Mouse (Mus musculus): ENCODE measurements around the gene Ext2. TPM values are rescaled to one million over a fixed set of nuclear protein-coding genes. Genes with fewer than 3 reads are reported as not detected.

The Ext2 gene
- 25.9 and 28.7 TPM in 2 replicates for total RNA-seq (2017)

- peak; percentile 88 for ATAC-seq (replicated peaks; ENCODE audit: low read depth, poor library complexity, severe bottlenecking)
Measured at GRCm38 (mm10) chr2:93822045-93822749, at the start of gene Ext2. Gene Ext2 (minus strand): TSS chr2:93822568.

DNA sequence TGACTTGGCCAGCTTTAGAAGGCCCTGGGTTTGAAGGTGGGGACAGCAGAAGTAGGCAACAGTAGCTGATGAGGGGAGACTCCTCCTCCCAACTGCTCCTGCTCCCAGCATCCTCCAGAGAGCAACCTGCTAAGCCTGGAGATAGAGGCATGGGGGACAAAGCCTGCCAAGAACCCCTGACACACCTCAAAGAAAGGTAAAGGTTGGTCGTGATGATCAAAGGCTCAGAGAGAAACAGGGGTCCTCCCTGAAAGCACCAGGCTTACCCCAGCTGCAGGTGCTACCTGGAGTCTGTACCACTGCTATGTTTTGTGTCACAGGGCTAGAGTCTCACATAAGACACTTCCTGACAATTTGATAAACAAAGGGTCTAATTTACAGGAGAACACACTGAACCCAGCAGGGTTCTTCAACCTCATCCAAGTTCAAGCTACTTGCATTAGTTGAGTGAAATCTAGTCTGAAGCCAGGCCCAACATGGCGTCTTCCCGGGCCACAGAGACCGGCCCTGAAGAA lies 49.1 kb upstream of the Ext2 start:
- no peak for ATAC-seq (replicated peaks; ENCODE audit: low read depth, poor library complexity, severe bottlenecking)

DNA sequence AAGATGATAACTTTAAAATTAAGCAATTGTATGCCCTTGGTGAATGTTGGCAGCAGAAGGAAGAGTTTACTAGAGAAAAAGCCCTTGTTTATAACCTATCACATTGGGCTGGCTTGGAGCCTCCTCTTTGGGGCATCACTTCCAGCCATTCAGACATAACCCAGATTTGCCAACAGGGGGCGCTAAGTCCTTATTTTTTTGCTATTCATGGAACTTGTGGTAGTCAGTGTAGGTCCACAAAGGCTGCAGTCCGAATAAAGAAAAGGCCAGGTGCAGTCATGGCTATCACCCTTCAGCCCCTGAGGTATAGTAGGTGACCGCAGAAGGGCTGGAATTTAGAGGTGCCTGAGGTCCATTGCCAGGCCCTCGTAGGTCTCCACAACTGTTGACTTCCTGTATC lies 48.5 kb upstream of the Ext2 start:
- ATAC-seq (replicated peaks; ENCODE audit: low read depth, poor library complexity, severe bottlenecking) = peak; percentile 58

GRCm38 (mm10) chr2:93869107-93869600 lies 46.8 kb upstream of the Ext2 start, which contains the start of gene Accsl:
Gene Accsl (minus strand): TSS chr2:93869157.
- ATAC-seq (replicated peaks; ENCODE audit: low read depth, poor library complexity, severe bottlenecking) = no peak

- ATAC-seq (replicated peaks; ENCODE audit: low read depth, poor library complexity, severe bottlenecking) = no peak
Measured at GRCm38 (mm10) chr2:93868566-93868965, 46.2 kb upstream of the Ext2 start.

DNA sequence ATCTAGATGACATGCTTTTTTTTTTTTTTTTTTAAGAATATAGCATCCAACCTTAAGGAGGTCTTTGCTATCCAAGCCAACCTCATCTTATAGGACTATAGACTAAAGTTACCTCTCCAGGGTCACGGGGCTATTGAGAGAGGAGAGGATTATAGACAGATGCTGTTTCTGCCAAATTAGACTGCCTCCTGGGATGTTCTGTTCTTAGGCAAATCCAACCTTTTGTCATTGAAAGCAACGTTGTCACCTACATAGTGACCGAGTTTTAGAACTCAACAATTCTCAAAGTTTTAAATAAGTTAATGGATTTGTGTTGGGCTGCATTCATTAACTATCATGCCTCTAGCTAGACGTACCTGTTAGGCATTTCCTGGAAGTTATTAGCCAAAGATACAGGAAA lies 40.9 kb upstream of the Ext2 start:
- no peak for ATAC-seq (replicated peaks; ENCODE audit: low read depth, poor library complexity, severe bottlenecking)

GRCm38 (mm10) chr2:93858845-93859244 lies 36.5 kb upstream of the Ext2 start:
- no peak for ATAC-seq (replicated peaks; ENCODE audit: low read depth, poor library complexity, severe bottlenecking)

DNA sequence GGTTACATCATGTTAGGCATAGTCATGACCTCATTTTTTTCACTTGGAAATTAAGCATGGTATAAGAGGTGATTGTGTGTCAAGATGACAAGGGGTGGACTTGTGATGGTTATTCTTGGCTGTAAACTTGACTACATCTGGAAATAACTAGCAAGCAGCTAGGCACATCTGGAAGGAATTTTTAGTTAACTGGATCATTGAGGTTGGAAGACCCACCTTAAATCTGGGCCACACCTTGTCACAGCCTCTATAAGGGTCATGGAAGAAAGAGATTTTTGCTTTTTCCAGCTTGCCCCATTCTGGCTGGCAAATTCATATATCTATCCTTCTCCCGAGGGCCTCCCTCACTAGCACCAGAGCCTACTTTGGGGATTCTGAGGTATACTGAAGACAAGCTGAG lies 28.9 kb upstream of the Ext2 start:
- no peak for ATAC-seq (replicated peaks; ENCODE audit: low read depth, poor library complexity, severe bottlenecking)

DNA sequence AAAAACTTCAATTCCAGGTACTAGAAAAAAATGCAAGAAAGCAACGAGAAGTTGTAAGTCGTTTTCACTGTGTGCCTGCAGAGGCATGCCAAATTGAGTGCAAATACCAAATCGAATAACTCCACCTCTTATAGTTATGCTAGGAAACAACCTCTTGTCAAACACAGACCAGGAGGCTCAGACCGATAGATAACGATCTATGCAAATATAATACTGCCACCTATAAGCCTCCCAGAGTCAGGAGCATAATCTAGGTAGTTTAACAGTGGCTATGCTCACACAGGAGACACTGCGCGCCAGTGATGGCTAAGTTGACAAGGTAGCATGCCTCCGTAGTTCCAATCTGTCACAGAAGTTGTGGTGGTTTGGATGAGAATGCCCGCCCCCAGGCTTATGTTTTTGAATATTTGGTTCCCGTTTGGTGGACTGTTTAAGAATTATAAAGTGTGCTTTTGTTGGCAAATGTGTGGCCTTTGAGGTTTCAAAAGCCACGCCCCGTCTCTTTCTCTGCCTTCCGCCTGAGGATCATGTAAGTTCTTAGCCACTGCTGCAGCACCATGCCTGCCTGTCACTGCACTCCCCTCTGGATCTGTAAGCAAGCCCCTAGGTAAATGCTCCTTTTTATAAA lies 28.1 kb upstream of the Ext2 start:
- peak; percentile 55 for ATAC-seq (replicated peaks; ENCODE audit: low read depth, poor library complexity, severe bottlenecking)

DNA sequence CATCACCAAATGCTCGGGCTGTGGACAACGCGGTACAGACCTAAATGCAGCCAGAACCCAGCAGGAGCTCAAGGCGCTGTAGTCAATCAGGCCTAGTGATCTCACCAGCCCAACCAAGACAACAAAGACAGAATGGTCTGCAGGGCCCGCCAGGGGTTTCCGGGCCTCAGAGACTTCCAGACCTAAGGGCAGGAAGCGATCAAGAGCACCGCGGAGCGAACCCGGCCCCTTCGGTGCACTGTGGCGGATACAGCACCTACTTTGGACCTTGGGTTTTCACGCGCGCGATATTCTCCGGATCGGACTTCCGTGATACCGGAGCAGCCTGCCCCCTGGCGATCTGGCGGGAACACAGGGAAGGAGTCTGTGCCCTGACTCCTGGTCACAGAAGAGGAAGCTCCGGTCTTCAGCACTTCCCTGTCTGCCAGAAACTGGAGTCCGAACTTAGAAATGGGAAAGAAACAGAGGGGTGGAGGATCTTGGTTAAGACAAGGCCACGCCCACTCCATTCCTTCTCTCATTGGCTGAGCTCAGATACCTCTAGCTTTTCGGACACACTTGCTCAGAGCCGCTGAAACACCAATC lies 27.2 kb upstream of the Ext2 start, which contains the start of gene Accs:
Gene Accs, minus strand, starts transcription at position 439 of the 585 bp plus-strand sequence.
- peak; percentile 85 for ATAC-seq (replicated peaks; ENCODE audit: low read depth, poor library complexity, severe bottlenecking)

DNA sequence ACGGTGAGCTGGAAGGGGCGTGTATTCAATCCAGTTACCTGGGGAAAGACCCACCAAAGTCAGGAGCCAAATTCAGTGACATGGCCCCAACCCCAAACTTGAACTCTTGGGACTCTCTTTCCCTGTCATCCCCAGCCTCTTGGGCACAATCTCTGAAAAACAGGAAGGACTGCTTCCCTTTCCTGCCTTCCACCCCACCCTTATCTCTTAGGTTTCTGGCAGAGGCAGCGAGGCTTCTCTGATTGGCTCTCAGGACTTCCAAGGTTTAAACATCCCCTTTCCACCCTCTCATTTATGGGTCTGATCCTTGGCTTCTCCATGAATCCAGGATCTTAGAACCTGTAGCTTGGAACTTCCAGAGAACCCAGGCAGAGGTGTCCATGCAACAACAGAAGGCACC lies 19.0 kb upstream of the Ext2 start:
- no peak for ATAC-seq (replicated peaks; ENCODE audit: low read depth, poor library complexity, severe bottlenecking)

DNA sequence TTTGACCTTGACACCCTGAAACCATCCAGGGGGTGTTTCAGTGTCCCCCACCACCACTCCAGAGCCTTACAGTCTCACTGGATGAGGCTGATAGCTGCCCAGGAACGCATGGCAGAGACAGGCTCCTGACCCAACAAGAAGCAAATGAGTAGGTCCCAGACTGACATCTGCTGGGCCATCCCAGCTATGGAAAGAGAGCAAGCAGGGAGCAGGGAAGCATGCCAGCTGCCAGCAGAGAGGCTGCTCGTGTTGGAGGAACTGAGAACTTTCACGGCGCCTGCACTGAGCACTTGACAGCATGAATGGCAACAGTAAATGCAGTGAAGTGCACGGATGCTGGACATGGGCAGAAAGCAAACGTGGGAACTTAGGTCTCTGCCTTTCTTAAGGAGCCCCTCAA lies 17.7 kb upstream of the Ext2 start:
- no peak for ATAC-seq (replicated peaks; ENCODE audit: low read depth, poor library complexity, severe bottlenecking)

DNA sequence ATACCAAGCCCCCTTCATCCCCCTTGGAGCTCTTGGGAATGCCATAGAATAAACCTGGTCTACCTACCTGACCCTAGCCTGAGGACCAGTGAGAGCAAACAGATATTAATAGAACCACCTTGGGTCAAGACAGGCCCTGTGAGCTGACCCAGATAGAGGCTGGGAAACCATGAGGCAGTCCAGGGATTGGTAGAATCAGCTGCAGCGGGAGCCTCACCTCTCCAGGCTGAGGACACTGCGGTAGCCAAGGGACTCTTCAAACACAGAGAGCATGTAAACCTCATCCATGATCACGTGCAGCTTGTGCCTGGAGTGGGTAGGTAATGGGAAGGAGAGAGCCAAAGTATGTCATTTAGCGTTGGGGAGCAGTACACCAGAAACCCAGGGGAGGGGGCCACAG lies 16.6 kb upstream of the Ext2 start:
- ATAC-seq (replicated peaks; ENCODE audit: low read depth, poor library complexity, severe bottlenecking) = no peak

DNA sequence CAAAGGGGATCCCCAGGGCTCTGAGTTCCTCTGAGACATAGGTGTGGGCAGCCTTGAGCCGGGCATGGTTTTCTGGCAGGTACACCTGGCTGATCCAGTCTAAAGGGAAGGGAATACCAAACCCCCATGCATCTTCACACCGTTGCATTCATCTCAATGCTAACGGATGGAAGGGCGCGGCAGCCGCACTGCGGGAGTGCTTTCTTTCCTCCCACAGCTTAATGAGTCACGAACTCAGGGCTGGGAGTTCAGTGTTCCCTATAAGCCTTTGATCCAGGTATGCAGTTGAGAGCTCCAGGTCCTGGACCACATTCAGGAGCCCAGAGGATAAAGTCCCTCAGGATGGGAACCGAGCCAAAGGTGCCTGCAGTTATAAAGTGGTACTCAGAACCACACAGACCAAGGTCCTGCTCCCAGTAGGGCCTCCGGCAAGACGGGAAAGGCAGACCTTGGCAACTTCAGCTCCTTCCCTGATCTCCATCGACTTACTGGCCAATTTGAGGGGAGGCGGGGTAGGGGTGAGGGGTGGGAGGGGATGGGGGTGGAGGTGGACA lies 13.9 kb upstream of the Ext2 start:
- ATAC-seq (replicated peaks; ENCODE audit: low read depth, poor library complexity, severe bottlenecking) = no peak

- no peak for ATAC-seq (replicated peaks; ENCODE audit: low read depth, poor library complexity, severe bottlenecking)
Measured at GRCm38 (mm10) chr2:93835596-93835995, 13.2 kb upstream of the Ext2 start.

- ATAC-seq (replicated peaks; ENCODE audit: low read depth, poor library complexity, severe bottlenecking) = peak; percentile 93
Measured at GRCm38 (mm10) chr2:93823519-93823918, 1.2 kb upstream of the Ext2 start.

GRCm38 (mm10) chr2:93817791-93818190 lies 4.6 kb downstream of the Ext2 start:
- no peak for ATAC-seq (replicated peaks; ENCODE audit: low read depth, poor library complexity, severe bottlenecking)

DNA sequence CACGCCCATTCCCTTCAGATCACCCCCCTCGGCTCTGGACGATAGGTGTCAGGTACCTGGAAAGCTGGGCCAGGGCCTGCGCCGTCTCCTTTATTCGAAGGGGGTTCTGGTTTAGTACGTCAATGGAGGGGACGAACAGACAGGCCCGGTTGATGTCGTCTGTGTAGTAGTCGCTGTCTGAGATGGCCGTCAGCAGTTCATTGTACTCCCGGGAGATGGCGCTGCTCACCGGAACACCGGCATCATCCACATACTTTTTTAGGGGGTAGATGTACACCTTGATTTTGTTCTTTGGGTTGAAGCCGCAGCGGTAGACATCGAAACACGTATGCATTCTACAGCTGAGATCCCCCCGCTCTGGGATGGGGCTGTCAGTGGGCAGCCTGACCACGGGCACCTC lies 9.0 kb downstream of the Ext2 start:
- no peak for ATAC-seq (replicated peaks; ENCODE audit: low read depth, poor library complexity, severe bottlenecking)

DNA sequence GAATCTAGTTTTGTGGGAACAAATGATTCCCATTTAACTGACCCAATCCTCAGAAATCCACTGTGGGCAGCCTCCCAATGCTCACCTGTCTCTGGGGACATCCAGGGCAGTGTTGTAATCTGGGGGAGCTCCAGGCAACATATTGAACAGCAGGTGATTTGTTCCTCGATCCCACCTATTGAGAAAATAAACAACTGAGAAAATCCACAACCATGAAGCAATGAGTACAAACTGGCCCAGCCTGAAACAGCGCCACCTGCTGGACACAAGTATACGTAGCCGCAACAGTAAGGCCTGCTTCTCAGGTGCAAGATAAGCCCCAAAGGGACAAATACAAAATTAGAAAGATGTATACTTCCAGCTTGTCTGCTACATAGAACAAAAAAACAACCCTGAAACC lies 10.6 kb downstream of the Ext2 start:
- peak; percentile 78 for ATAC-seq (replicated peaks; ENCODE audit: low read depth, poor library complexity, severe bottlenecking)

DNA sequence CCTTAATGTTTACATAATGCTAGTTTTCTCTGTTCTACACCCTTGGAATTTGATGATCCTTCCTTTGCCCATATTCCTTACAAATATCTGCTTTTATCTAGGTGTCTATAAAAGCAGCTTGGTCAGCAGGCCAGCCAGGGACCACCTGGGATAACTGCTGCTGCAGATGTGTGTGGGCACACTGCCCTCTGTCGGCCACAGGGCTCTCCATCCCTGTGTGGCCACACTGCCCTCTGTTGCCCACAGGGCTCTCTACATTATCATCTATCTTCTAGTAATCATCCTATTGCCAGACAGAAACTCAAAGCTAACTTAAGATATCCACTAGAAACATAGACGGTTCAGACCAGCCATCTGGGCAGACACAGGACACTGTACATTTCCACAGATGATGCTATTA lies 12.4 kb downstream of the Ext2 start:
- ATAC-seq (replicated peaks; ENCODE audit: low read depth, poor library complexity, severe bottlenecking) = peak; percentile 91

DNA sequence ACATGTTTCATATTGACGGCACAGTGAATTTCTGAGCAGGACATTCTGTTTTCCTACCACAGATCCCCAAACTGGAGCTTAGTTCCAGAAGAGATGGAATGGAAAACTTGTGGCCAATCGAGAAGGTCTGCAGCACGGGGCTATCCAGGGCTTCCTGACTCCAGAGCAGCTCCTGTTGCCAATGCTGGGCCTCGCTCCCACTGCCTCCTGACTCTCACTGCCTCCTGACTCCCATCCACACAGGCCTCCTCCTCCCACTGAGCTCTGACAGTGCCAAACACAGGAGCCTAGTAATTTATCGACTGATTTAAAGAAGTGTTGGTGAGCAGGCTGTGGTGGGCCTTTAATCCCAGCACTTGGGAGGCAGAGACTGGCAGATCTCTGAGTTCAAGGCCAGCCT lies 14.3 kb downstream of the Ext2 start:
- ATAC-seq (replicated peaks; ENCODE audit: low read depth, poor library complexity, severe bottlenecking) = no peak
